Mouse (Mus musculus) midbrain, postnatal 0 days (tissue): ENCODE results near the gene Crnkl1. TPM values are rescaled to one million over a fixed set of nuclear protein-coding genes. Genes with fewer than 3 reads are reported as not detected.

Experiments
- ATAC-seq: fragments of 200-750 bp; cut with Nextera tagmentation; 2 replicates; pipeline ENCODE4 v1.8.0; 2017; ENCODE audit warnings: moderate number of reproducible peaks, mild to moderate bottlenecking, moderate TSS enrichment, moderate library complexity; ENCODE audit not compliant: low FRiP score
- DNase-seq: peaks from one replicate; pipeline ENCODE4 v3.0.0-alpha.2; 2015; ENCODE audit warnings: low spot score
- H3K27ac ChIP-seq: fragments of 300-500 bp; sonication (generic); 2 replicates; pipeline ENCODE4 v1.5.1; 2014; ENCODE audit warnings: low read depth, mild to moderate bottlenecking, low read length, mixed read lengths
- H3K27me3 ChIP-seq: fragments of 300-500 bp; sonication (generic); 2 replicates; pipeline ENCODE4 v1.6.1; 2014; ENCODE audit warnings: low read length, control low read depth, mixed read lengths; ENCODE audit not compliant: insufficient read depth
- H3K36me3 ChIP-seq: fragments of 300-500 bp; sonication (generic); 2 replicates; pipeline ENCODE4 v1.6.1; 2014; ENCODE audit warnings: low read length, control low read depth, mixed read lengths; ENCODE audit not compliant: insufficient read depth
- H3K4me1 ChIP-seq: fragments of 300-500 bp; sonication (generic); 2 replicates; pipeline ENCODE4 v1.6.1; 2014; ENCODE audit warnings: mild to moderate bottlenecking, control low read depth, antibody characterized with exemption, low read length, mixed read lengths; ENCODE audit not compliant: insufficient read depth
- H3K4me2 ChIP-seq: fragments of 300-500 bp; sonication (generic); 2 replicates; pipeline ENCODE4 v1.6.1; 2014; ENCODE audit warnings: low read depth, mild to moderate bottlenecking, low read length, mixed read lengths; ENCODE audit not compliant: poor library complexity, severe bottlenecking
- H3K4me3 ChIP-seq: fragments of 300-500 bp; sonication (generic); 2 replicates; pipeline ENCODE4 v1.5.1; 2014; ENCODE audit warnings: low read depth, mild to moderate bottlenecking, low read length, moderate library complexity
- H3K9ac ChIP-seq: fragments of 300-500 bp; sonication (generic); replicated peaks from 2 replicates; pipeline ENCODE4 v1.6.1; 2014; ENCODE audit warnings: mild to moderate bottlenecking, low read length, moderate library complexity, mixed read lengths; ENCODE audit not compliant: poor library complexity, severe bottlenecking
- H3K9me3 ChIP-seq: fragments of 300-500 bp; sonication (generic); 2 replicates; pipeline ENCODE4 v1.6.1; 2016; ENCODE audit warnings: low read length, control low read depth
- CTCF ChIP-seq: IDR thresholded peaks from 2 replicates; pipeline ENCODE4 v1.5.1; 2016; ENCODE audit warnings: antibody characterized with exemption, mild to moderate bottlenecking
- WGBS: fragments of 180-500 bp; shearing (Covaris S2); extraction: QIAGEN DNeasy Blood & Tissue Kit; methylation state at CpG from one replicate; pipeline ENCODE4 v1.1.7; 2014; 5-methylcytosine and 5-hydroxymethylcytosine counted together
- polyA plus RNA-seq: library from polyadenylated mRNA; unstranded; fragments of >200 nt; fragmentation: Nextera tagmentation; extraction: Ambion mirVana; gene quantifications from 2 replicates; pipeline ENCODE4 v1.2.1, GENCODE M21; 2015
- total RNA-seq: library from RNA; depleted of rRNA; stranded (reverse); fragments of >200 nt; gene quantifications from 2 replicates; pipeline ENCODE4 v1.2.3, GENCODE M21; 2014; rRNA removed

The Crnkl1 gene
- 13.7 and 16.2 TPM in 2 replicates for total RNA-seq
- polyA plus RNA-seq = 13.2 and 15.5 TPM in 2 replicates

GRCm38 (mm10) chr2:145934339-145935231 lies at the start of gene Crnkl1, which contains the start of gene Cfap61:
Gene Crnkl1 (minus strand): TSS chr2:145935014.
Gene Cfap61 (plus strand): TSS chr2:145934784.
- peak; percentile 98 for ATAC-seq
- peak; percentile 98 for DNase-seq
- peak within 1 kb of the TSS; percentile 65 for H3K9ac ChIP-seq
- under 1% methylated on average over 61 of the region's 61 CpGs for WGBS
- no peaks in the 10 kb centered on the region for H3K9me3 ChIP-seq
- peak within 1 kb of the TSS; percentile 72 for H3K4me2 ChIP-seq
- H3K27me3 ChIP-seq = no peaks in the 10 kb centered on the region
- TF ChIP-seq CTCF = no peak
- H3K4me3 ChIP-seq = peak within 1 kb of the TSS; percentile 85
- no peak within 1 kb of the TSS for H3K27ac ChIP-seq
- H3K36me3 ChIP-seq = peaks cover 21% of the 10 kb centered on the region
- H3K4me1 ChIP-seq = peaks cover 5% of the 10 kb centered on the region; the same call in 1 of the 2 replicates

GRCm38 (mm10) chr2:145982317-145983045 lies 47.7 kb upstream of the Crnkl1 start:
- H3K27ac ChIP-seq = no peak overlapping the region

GRCm38 (mm10) chr2:145981699-145982112 lies 46.9 kb upstream of the Crnkl1 start:
- Histone ChIP-seq H3K4me3 (no peak overlapping the region), H3K27ac (peak overlapping the region; percentile 67), H3K9ac (no peak overlapping the region), H3K36me3 (no peaks in the 10 kb centered on the region), H3K4me2 (no peak overlapping the region), H3K27me3 (no peaks in the 10 kb centered on the region), H3K9me3 (no peaks in the 10 kb centered on the region), H3K4me1 (0 out of 2 replicates have a peak, but pooled peaks cover 7% of the 10 kb centered on the region)
- DNase-seq = peak; percentile 68
- 13% methylated on average over 6 of the region's 6 CpGs for WGBS
- TF ChIP-seq CTCF = peak; percentile 18; the same call in 1 of the 2 replicates
- 0 out of 2 replicates have a peak, but pooled peaks have one; percentile 54 for ATAC-seq

More at GRCm38 (mm10) chr2:145982317-145983045, 47.7 kb upstream of the Crnkl1 start:
- H3K27me3 ChIP-seq = no peaks in the 10 kb centered on the region
- no peak overlapping the region for H3K9ac ChIP-seq
- H3K36me3 ChIP-seq = no peaks in the 10 kb centered on the region
- no peaks in the 10 kb centered on the region for H3K9me3 ChIP-seq
- ATAC-seq (no peak), DNase-seq (no peak)
- no peak overlapping the region for H3K4me2 ChIP-seq
- H3K4me1 ChIP-seq = 0 out of 2 replicates have a peak, but pooled peaks cover 7% of the 10 kb centered on the region
- no peak for TF ChIP-seq CTCF
- H3K4me3 ChIP-seq = no peak overlapping the region
- WGBS = 54% methylated on average over 9 of the region's 9 CpGs

- H3K27ac ChIP-seq = no peak overlapping the region
These were observed 46.1 kb upstream of the Crnkl1 start for GRCm38 (mm10) chr2:145980881-145981280.

GRCm38 (mm10) chr2:145979616-145980015 lies 44.8 kb upstream of the Crnkl1 start:
- Histone ChIP-seq H3K27ac (no peak overlapping the region), H3K4me2 (no peak overlapping the region), H3K27me3 (no peaks in the 10 kb centered on the region), H3K4me1 (0 out of 2 replicates have a peak, but pooled peaks cover 7% of the 10 kb centered on the region), H3K9me3 (no peaks in the 10 kb centered on the region), H3K9ac (no peak overlapping the region), H3K4me3 (no peak overlapping the region), H3K36me3 (no peaks in the 10 kb centered on the region)
- TF ChIP-seq CTCF = no peak
- DNase-seq (no peak), ATAC-seq (no peak)
- 34% methylated on average over 4 of the region's 4 CpGs for WGBS

More at GRCm38 (mm10) chr2:145980881-145981280, 46.1 kb upstream of the Crnkl1 start:
- no peak overlapping the region for H3K9ac ChIP-seq
- TF ChIP-seq CTCF = no peak
- H3K9me3 ChIP-seq = no peaks in the 10 kb centered on the region
- no peak for DNase-seq
- H3K4me3 ChIP-seq = no peak overlapping the region
- H3K4me2 ChIP-seq = no peak overlapping the region
- no peak for ATAC-seq
- H3K4me1 ChIP-seq = 0 out of 2 replicates have a peak, but pooled peaks cover 7% of the 10 kb centered on the region
- H3K36me3 ChIP-seq = no peaks in the 10 kb centered on the region
- no peaks in the 10 kb centered on the region for H3K27me3 ChIP-seq
- 72% methylated on average over 9 of the region's 9 CpGs for WGBS
